ENCODE assay signal across 10 mouse cellular contexts in genomic region chr7:119185181-119185940, GRCm38 (mm10). TPM values are rescaled to one million over a fixed set of nuclear protein-coding genes. Genes with fewer than 3 reads are reported as not detected.
DNase-seq lines count a peak whose midpoint lies in the region; ATAC-seq and TF ChIP-seq lines count a peak whose summit lies in the region.
"Had no signal": no experiment of that assay in that cellular context is flagged by ENCODE, and none has a peak within 500 bp of the region (broad histone marks: within the 10 kb centered on the region; RNA-seq: fewer than 3 reads in every experiment).

No protein-coding gene starts in this region.

- no peak overlapping the region for H3K9ac ChIP-seq in heart, embryonic 13.5 days
- no peak overlapping the region for H3K9ac ChIP-seq in ES-E14 (ENCODE audit: insufficient read depth, low read depth, low read length, poor library complexity, severe bottlenecking)
- H3K9ac ChIP-seq in forebrain, embryonic 11.5 days (ENCODE audit: low read length): peak overlapping the region; percentile 46; the same call in 1 of the 2 replicates
- H3K9ac ChIP-seq: liver, embryonic 15.5 days had no signal

- 4% methylated on average over 23 of the region's 23 CpGs for WGBS in heart, embryonic 13.5 days
- WGBS in forebrain, embryonic 11.5 days: 1% methylated on average over 23 of the region's 23 CpGs
- 2% methylated on average over 23 of the region's 23 CpGs for WGBS in midbrain, embryonic 10.5 days

- intact Hi-C loops in heart, postnatal 25 days (cut with DNase I): no loop called here

- no peak overlapping the region for H3K27ac ChIP-seq in heart, embryonic 13.5 days (replicated peaks)
- no peak overlapping the region for H3K27ac ChIP-seq in ES-E14 (ENCODE audit: insufficient read depth, low read depth, low read length, poor library complexity, severe bottlenecking)
- H3K27ac ChIP-seq in forebrain, embryonic 11.5 days (ENCODE audit: low read depth, low read length): no peak overlapping the region
- peak overlapping the region; percentile 76 for H3K27ac ChIP-seq in midbrain, embryonic 10.5 days (replicated peaks)
- H3K27ac ChIP-seq: heart, adult 2 months; liver, embryonic 15.5 days had no signal

- H3K9me3 ChIP-seq in heart, embryonic 13.5 days: no peaks in the 10 kb centered on the region
- no peaks in the 10 kb centered on the region for H3K9me3 ChIP-seq in ES-E14 (ENCODE audit: control insufficient read depth, insufficient read depth, low read depth, low read length)
- H3K9me3 ChIP-seq in forebrain, embryonic 11.5 days (ENCODE audit: control insufficient read depth, low read length): no peaks in the 10 kb centered on the region
- H3K9me3 ChIP-seq in midbrain, embryonic 10.5 days (replicated peaks): no peaks in the 10 kb centered on the region
- H3K9me3 ChIP-seq: liver, embryonic 15.5 days had no signal

- H3K4me2 ChIP-seq in heart, embryonic 13.5 days: peak overlapping the region; percentile 79
- H3K4me2 ChIP-seq in forebrain, embryonic 11.5 days (ENCODE audit: low read depth, low read length, severe bottlenecking): peak overlapping the region; percentile 78

- ATAC-seq in heart, embryonic 13.5 days (ENCODE audit: extremely low read depth, insufficient number of reproducible peaks, low FRiP score, low TSS enrichment): no peak
- ATAC-seq in forebrain, embryonic 11.5 days (replicated peaks; ENCODE audit: low FRiP score): peak; percentile 19

- no peak for DNase-seq in heart, postnatal 25 days (ENCODE audit: low spot score)
- no peak for DNase-seq in ES-E14 (ENCODE audit: low read depth, low spot score)
- peak; percentile 59 for DNase-seq in forebrain, embryonic 11.5 days (ENCODE audit: low spot score)
- peak; percentile 42 for DNase-seq in midbrain, embryonic 10.5 days (ENCODE audit: low spot score)
- no peak for DNase-seq in frontal cortex, postnatal 36 days (ENCODE audit: low spot score in 2 of 2)
- DNase-seq in kidney, postnatal 25 days: no peak
- DNase-seq in layer of hippocampus, adult 8-10 months (ENCODE audit: low spot score in 2 of 2): no peak
- DNase-seq: heart, adult 2 months had no signal

- peak overlapping the region; percentile 55 for H3K4me3 ChIP-seq in heart, embryonic 13.5 days
- peak overlapping the region; percentile 65 to 79; a peak in 3 of 4 replicates for H3K4me3 ChIP-seq in ES-E14 (ENCODE audit: insufficient read depth in 1 of 2, low read depth in 1 of 2, low read length in 2 of 2, poor library complexity in 1 of 2, severe bottlenecking in 1 of 2)
- peak overlapping the region; percentile 50 for H3K4me3 ChIP-seq in forebrain, embryonic 11.5 days (ENCODE audit: low read depth, low read length)
- peak overlapping the region; percentile 73 for H3K4me3 ChIP-seq in midbrain, embryonic 10.5 days
- H3K4me3 ChIP-seq: heart, adult 2 months; liver, embryonic 15.5 days had no signal

- in situ Hi-C loops in ES-E14 (cut with MboI; ENCODE audit: low sequenced_read_pairs in 2 of 2, unreplicated experiment in 2 of 2): no loop called here

- H3K36me3 ChIP-seq in heart, embryonic 13.5 days: no peaks in the 10 kb centered on the region
- no peaks in the 10 kb centered on the region for H3K36me3 ChIP-seq in ES-E14 (ENCODE audit: control insufficient read depth, insufficient read depth, low read length, poor library complexity, severe bottlenecking)
- H3K36me3 ChIP-seq in forebrain, embryonic 11.5 days (ENCODE audit: control insufficient read depth, insufficient read depth, low read length): no peaks in the 10 kb centered on the region
- H3K36me3 ChIP-seq in midbrain, embryonic 10.5 days: no peaks in the 10 kb centered on the region
- H3K36me3 ChIP-seq: liver, embryonic 15.5 days had no signal

- H3K27me3 ChIP-seq in heart, embryonic 13.5 days (replicated peaks): peaks cover 78% of the 10 kb centered on the region
- peaks cover 15% of the 10 kb centered on the region for H3K27me3 ChIP-seq in forebrain, embryonic 11.5 days (ENCODE audit: control insufficient read depth, insufficient read depth, low read length)
- peaks cover 51% of the 10 kb centered on the region for H3K27me3 ChIP-seq in midbrain, embryonic 10.5 days (ENCODE audit: low read depth, poor library complexity, severe bottlenecking)

- peaks cover 9% of the 10 kb centered on the region; the same call in 1 of the 2 replicates for H3K4me1 ChIP-seq in heart, embryonic 13.5 days
- H3K4me1 ChIP-seq in ES-E14 (ENCODE audit: control insufficient read depth in 2 of 2, insufficient read depth in 2 of 2, low read length in 2 of 2, poor library complexity in 1 of 2): peaks cover 0 to 4% of the 10 kb centered on the region in 2 experiments; a peak in 1 of 4 replicates
- H3K4me1 ChIP-seq in forebrain, embryonic 11.5 days (replicated peaks; ENCODE audit: control insufficient read depth, insufficient read depth, low read length): peaks cover 7% of the 10 kb centered on the region; the same call in 1 of the 2 replicates
- H3K4me1 ChIP-seq in midbrain, embryonic 10.5 days: peaks cover 25% of the 10 kb centered on the region
- H3K4me1 ChIP-seq: liver, embryonic 15.5 days had no signal

TF ChIP-seq in ES-E14, 5 proteins besides CTCF, POLR2A, EP300 and RAD21:
- TF ChIP-seq CHD2 (IDR thresholded peaks at IDR 0.05; ENCODE audit: low read depth, low read length) (no peak), HCFC1 (IDR thresholded peaks at IDR 0.05; ENCODE audit: borderline replicate concordance, insufficient read depth, low read length) (no peak), ZNF384 (IDR thresholded peaks at IDR 0.05; ENCODE audit: low read depth, low read length) (no peak)
TF ChIP-seq in ES-E14: peak in this region for 0.

RNA-seq across cellular contexts. Expression of gene Gpr139, which starts 1.0 kb away (rescaled TPM):
- not detected in 2 replicates for polyA plus RNA-seq in heart, embryonic 13.5 days (2015; fragmentation: Nextera tagmentation; extraction: Ambion mirVana)
- total RNA-seq in heart, postnatal 25 days (2021): not detected
- 0.05 TPM in 1 of 2 replicates, not detected in the other for total RNA-seq in ES-E14 (2012; rRNA removed)
- 0.44 and 0.56 TPM in 2 replicates for polyA plus RNA-seq in forebrain, embryonic 11.5 days (2014; fragmentation: Nextera tagmentation; extraction: Ambion mirVana)
- 0.80 and 1.7 TPM in 2 replicates for polyA plus RNA-seq in midbrain, embryonic 10.5 days (2016; fragmentation: Nextera tagmentation; extraction: Ambion mirVana)
- 1 to 10 TPM; 1.2 to 2.0 (median 1.7) TPM for total RNA-seq in layer of hippocampus, adult 8-10 months (2022)
- total RNA-seq: heart, adult 2 months had no signal
- polyA plus RNA-seq: heart, adult 2 months; liver, embryonic 15.5 days had no signal

Comparison
In these comparisons a context has a peak if more than half of its experiments do, and no peak if none do; other contexts are left out.
1. DNase-seq: peak in forebrain, embryonic 11.5 days (single experiment) and midbrain, embryonic 10.5 days (single experiment); none in heart, postnatal 25 days (single experiment), ES-E14 (single experiment), frontal cortex, postnatal 36 days (0 of 2), kidney, postnatal 25 days (0 of 2) and layer of hippocampus, adult 8-10 months (0 of 2).
2. Peak in every context shown above with its lines, with median percentiles within 50 percentile points of each other: H3K4me3 ChIP-seq.